Mouse (Mus musculus) ovary, postnatal 36 days (tissue): ENCODE measurements at regions not wholly inside any gene's neighbourhood (a gene's known extent, or its start where the extent isn't known, plus 50 kb on each side); places are given as distances from the start of the nearest gene placed in this dataset.
A peak's percentile ranks its signal among the peaks of the same experiment; 100 is the strongest.

ENCODE experiments used
- DNase-seq: peaks from one replicate; pipeline ENCODE4 v3.0.0; 2022; ENCODE audit warnings: low spot score, mixed read lengths

GRCm38 (mm10) chr17:16101548-16101947 is 270.7 kb upstream of the Rgmb start:
- no peak for DNase-seq

GRCm38 (mm10) chr17:16092952-16093351 is 262.1 kb upstream of the Rgmb start:
- no peak for DNase-seq

DNA sequence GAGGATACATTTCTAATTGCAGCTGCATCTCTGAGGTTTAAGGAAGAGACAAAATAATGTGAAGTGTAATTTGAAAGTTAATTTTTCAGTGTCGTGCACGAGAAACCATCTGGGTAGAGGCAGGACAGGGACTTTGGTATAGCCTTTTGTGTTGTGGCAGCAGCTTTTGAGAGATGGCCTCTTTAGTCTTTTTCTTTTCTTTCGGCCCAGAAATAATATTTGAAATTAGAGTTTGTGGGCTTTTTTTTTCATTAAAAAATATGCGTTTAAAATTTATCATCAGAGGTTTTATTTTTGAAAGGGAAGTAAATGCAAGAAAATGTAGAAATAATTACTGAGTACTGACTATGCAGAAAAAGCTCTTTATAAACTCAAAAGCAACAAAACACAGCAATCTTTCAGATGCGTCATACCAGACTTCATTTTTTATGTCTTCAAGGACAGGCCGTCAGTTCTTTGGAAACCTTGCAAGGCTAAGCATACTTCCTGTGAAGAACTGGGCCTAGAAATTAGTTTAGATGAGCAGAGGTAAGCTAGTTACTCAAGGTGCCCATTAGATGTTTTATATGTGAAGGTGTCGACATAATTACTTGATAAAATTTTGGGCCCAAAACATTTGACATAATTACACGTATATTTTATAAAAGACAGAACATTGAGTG is 258.9 kb upstream of the Rgmb start:
- DNase-seq = no peak

- no peak for DNase-seq
Observed at GRCm38 (mm10) chr17:16088879-16089618, 258.2 kb upstream of the Rgmb start.

DNA sequence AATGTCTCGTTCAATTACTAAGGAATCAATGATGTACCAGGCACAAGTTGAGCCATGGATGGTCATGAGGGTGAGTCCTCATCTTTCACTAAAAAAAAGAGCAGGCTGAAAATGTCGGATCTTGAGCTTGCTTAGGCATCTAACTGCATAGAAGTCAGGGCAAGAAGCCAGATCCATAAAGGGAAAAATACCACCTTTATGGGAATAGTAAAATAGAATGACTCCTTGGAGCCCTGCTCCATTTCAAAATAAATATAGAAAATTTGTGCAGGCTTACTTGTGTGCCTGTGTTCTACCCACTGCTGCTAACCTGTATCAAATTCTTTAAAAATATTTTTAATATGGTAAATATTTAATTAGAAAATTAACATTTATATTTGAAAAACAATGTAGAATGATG is 256.2 kb upstream of the Rgmb start:
- DNase-seq = no peak

DNA sequence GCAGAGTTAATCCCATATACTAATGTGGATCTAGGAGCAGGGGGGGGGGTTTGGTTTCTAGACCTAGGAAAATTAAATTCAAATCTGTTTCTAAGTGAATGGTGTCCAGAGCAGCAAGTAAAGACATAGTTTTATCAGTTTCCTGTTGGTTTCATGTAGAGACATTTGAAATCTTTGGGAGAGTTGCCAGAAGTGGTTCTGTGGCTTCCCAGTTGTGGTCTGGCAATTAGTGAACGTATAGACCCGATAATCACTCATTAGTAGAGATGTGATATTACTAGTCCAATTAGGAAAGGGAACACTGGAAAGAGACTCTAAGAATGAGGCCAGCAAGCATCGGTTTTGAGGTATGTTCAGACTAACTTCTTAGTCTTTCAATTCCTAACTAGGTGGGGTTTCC is 252.0 kb upstream of the Rgmb start:
- DNase-seq = no peak

GRCm38 (mm10) chr17:16078549-16078948 is 247.7 kb upstream of the Rgmb start:
- no peak for DNase-seq

DNA sequence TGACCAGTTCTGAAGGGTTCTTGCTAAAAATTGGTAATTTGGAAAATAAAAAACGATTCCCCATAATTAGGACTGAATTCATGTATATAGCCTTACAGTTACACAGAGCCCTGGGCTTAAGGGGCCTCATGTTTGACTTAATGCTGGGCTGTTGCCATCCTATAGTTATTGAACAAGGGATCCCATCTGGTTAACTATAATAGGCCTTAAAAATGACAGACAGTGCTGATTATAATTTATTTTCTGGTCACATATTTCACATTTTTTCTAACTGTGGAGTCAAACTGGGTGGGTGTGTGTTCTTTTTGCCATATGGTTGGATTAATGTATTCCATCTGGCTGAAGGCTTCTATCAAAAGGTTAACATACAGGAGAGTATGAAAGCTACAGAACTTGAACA is 238.5 kb upstream of the Rgmb start:
- DNase-seq = no peak

- no peak for DNase-seq
Observed at GRCm38 (mm10) chr17:16067858-16068257, 237.0 kb upstream of the Rgmb start.

DNA sequence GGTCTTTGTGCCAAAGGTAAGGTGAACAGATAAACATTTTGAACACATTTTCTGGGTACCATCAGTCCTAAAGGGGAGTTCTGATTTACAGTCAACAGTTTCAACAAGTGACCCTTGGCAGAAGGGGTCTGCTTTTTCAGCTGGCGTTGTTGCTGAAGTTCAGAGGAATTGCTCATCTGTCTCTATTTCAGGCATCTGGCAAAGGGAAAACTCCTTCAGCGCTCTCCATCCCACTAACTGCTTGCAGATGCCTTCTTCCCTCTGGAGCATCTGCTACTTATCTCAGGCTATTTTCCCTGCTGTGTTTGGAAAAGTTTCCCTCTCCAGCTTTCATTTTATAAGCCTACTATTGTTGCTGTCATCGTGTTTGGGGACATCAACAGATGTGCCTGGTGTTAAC is 223.6 kb upstream of the Rgmb start:
- DNase-seq = no peak

DNA sequence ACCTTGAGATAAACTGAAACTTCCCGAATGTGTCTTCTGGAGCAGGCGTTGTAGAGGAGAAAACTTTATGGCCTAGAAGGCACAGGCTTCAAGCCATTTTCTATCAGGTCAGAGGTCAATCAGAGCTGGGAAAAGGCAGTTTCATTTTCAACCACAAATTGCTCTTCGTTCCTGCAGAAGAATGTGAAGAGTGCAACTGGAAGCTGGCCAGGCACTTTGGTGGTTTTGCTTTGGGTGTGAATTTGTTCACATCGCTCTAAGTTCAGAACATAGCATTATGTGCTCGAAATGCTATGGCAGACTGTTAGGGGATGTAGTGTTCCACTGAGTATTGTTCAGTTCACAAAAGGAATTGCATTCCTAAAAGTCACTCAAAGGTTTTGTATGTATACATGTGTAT is 220.9 kb upstream of the Rgmb start:
- peak; percentile 14 for DNase-seq

- DNase-seq = no peak
Observed at GRCm38 (mm10) chr17:16041542-16042251, 210.9 kb upstream of the Rgmb start.

- no peak for DNase-seq
Observed at GRCm38 (mm10) chr17:16027989-16028388, 197.2 kb upstream of the Rgmb start.

GRCm38 (mm10) chr17:16004871-16005575 is 174.2 kb upstream of the Rgmb start:
- DNase-seq = no peak

DNA sequence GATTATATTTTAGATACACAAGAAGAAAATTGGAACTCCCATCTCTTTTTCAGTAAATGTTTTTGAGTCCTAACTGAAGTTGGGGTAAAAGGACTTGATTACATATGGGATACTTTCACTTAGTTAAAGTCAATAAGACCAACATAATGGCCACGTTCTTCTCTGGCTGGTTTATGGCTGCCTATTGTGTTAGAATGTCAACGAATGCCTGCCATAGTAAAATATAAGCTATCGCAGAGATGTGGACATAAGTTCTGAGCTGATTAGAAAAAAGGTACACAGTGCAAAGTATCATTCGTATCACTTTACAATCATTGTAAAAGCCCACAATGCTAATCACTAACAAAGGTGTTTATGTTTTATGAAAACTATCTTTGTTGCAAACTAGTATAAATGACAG is 173.2 kb upstream of the Rgmb start:
- no peak for DNase-seq

DNA sequence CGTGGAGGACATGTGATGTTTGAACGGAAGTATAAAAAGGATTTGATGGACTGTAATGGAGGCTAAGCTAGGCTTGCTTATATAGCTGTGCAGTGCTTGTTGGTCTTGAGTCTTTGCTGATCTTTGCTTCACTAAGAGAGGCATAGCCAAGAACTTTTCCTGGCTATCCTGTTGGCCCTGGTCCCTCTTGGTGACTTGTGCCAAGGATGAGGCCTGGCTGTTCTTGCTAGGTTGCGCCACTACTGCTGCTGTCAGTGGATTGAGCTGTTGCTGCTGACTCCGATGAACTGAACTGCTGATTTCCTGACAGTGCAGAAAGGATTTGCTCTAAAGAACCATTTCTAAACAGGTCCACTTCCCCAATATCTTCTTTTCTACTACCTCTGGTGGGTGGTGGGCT is 167.9 kb upstream of the Rgmb start:
- DNase-seq = no peak

DNA sequence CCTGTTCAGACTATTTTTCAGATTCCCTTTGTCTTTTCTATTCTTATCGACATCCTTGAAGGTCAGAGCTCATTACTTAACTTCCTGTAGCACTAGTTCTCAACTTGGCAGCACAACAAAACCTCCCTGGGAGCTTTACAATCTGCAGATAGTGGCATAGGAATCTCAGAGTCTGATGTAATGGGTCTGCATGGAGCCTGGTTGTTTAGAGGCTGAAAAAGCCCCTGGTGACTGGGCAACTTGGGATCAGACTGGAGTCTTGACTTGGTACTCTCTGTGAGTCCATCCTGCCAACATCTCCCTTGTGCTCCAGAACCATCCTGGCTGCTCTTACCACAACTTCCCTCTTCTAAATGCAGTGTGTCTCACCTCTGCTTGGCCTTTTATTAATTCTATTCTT is 166.4 kb upstream of the Rgmb start:
- no peak for DNase-seq

GRCm38 (mm10) chr17:15995493-15995892 is 164.7 kb upstream of the Rgmb start:
- DNase-seq = no peak

DNA sequence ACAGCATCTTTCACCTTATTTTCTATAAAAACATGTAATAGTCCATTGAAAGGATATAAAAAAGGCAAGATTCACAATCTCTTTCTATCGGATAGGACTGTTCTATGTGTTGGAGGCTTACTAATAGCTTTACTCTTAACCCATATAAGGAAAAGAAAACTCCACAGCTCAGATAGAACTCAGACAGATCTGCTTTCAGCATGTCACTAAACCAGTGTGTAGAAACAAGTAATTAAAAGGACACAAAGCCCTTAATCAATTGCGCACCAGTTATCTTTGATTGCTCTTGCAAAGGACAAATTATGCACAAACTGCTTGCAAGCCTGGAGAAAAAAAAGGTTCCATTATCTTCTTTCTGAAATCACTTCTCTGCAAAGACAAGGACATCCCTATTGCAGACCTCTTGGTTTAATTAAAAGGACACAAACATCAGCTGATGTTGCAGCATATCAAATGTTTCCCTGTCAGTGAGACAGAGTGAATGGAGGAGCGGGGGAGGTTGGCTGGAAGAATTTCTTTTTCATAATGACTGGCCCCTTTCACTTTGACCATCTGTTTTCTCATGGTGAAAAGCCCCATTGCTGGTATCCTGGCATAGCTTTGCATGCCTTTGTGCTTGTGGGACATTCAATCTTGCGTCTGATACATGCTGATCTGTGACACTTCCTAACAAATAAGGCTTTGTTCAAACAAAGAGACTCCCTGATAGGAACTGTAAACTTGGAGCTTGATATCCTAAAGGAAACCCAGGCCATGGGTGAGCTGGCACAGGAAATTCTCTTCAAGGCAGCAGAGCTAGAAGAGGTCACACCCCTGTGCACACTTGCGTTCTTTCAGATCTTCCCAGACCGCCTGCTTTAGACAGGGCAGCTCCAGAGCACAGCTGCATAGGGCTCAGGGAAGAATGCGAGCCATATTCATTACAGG is 162.8 kb upstream of the Rgmb start:
- peak; percentile 7 for DNase-seq

GRCm38 (mm10) chr17:15991916-15992315 is 161.1 kb upstream of the Rgmb start:
- DNase-seq = no peak

DNA sequence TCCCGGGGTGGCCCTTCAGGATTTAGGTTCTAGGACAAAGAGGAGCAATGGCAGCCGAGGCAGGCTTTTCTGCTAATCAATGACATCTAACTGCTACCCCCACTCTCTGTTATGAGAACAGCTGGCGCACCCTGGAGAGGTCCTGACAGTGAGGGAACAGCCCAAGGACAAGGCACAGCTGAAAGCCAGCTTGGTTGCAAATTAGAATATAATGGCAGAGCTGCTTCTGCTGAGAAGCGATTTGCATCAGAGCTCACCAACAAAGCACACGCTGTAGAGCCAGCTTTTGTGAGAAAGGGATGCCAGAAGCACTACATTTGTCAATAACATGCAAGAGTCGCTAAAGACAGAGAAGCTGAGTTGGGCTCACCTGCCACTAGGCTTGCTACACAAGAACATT is 159.5 kb upstream of the Rgmb start:
- DNase-seq = no peak

- DNase-seq = no peak
Observed at GRCm38 (mm10) chr17:15981558-15981957, 150.7 kb upstream of the Rgmb start.
